Mouse (Mus musculus): ENCODE data around the gene Cd40. TPM values are rescaled to one million over a fixed set of nuclear protein-coding genes. Genes with fewer than 3 reads are reported as not detected.

Cd40 gene
- polyA plus RNA-seq, 1 experiment from 2014 or later, result 22.1 TPM

GRCm38 (mm10) chr2:165081257-165081656 lies 25.8 kb downstream of the Cd40 start:
- WGBS, result 12% methylated on average over 7 of the region's 7 CpGs
- no peak overlapping the region for H3K4me3 ChIP-seq (ENCODE audit: low read depth, low read length)

GRCm38 (mm10) chr2:165086634-165087033 lies 31.2 kb downstream of the Cd40 start:
- WGBS, result 63% methylated on average over 4 of the region's 4 CpGs
- Histone ChIP-seq H3K4me2 (no peak overlapping the region), H3K4me1 (ENCODE audit: insufficient read depth) (no peaks in the 10 kb centered on the region), H3K4me3 (ENCODE audit: low read depth, low read length) (no peak overlapping the region), H3K36me3 (ENCODE audit: insufficient read depth) (no peaks in the 10 kb centered on the region), H3K9me3 (ENCODE audit: low read depth, low read length) (no peaks in the 10 kb centered on the region), H3K9ac (no peak overlapping the region), H3K27ac (ENCODE audit: low read depth) (no peak overlapping the region), H3K27me3 (ENCODE audit: insufficient read depth, low read length) (no peaks in the 10 kb centered on the region; the same call in 1 of the 2 replicates)
- no peak for DNase-seq
- ATAC-seq (ENCODE audit: insufficient read depth), result no peak
- no peak for TF ChIP-seq CTCF (IDR thresholded peaks at IDR 0.05; ENCODE audit: low read depth)

More at GRCm38 (mm10) chr2:165081257-165081656, 25.8 kb downstream of the Cd40 start:
- Histone ChIP-seq H3K4me1 (ENCODE audit: insufficient read depth) (no peaks in the 10 kb centered on the region), H3K4me2 (no peak overlapping the region), H3K36me3 (ENCODE audit: insufficient read depth) (no peaks in the 10 kb centered on the region), H3K9me3 (ENCODE audit: low read depth, low read length) (no peaks in the 10 kb centered on the region), H3K9ac (no peak overlapping the region), H3K27ac (ENCODE audit: low read depth) (no peak overlapping the region), H3K27me3 (ENCODE audit: insufficient read depth, low read length) (peaks cover 43% of the 10 kb centered on the region)
- TF ChIP-seq CTCF (IDR thresholded peaks at IDR 0.05; ENCODE audit: low read depth), result no peak
- no peak for ATAC-seq (ENCODE audit: insufficient read depth)
- DNase-seq, result no peak

- no peaks in the 10 kb centered on the region for H3K36me3 ChIP-seq (ENCODE audit: insufficient read depth)
- H3K9me3 ChIP-seq (ENCODE audit: low read depth, low read length), result no peaks in the 10 kb centered on the region
- no peak overlapping the region for H3K9ac ChIP-seq
- H3K27ac ChIP-seq (ENCODE audit: low read depth), result no peak overlapping the region
- H3K27me3 ChIP-seq (ENCODE audit: insufficient read depth, low read length), result no peaks in the 10 kb centered on the region
- DNase-seq, result no peak
- 37% methylated on average over 14 of the region's 14 CpGs for WGBS
- no peaks in the 10 kb centered on the region for H3K4me1 ChIP-seq (ENCODE audit: insufficient read depth)
- no peak for ATAC-seq (ENCODE audit: insufficient read depth)
- no peak overlapping the region for H3K4me2 ChIP-seq
- H3K4me3 ChIP-seq (ENCODE audit: low read depth, low read length), result no peak overlapping the region
- TF ChIP-seq CTCF (IDR thresholded peaks at IDR 0.05; ENCODE audit: low read depth), result no peak
These were observed 34.0 kb downstream of the Cd40 start for GRCm38 (mm10) chr2:165089470-165089869.

- Histone ChIP-seq H3K9me3 (ENCODE audit: low read depth, low read length) (no peaks in the 10 kb centered on the region), H3K27ac (ENCODE audit: low read depth) (no peak within 1 kb of the TSS), H3K9ac (no peak within 1 kb of the TSS), H3K36me3 (ENCODE audit: insufficient read depth) (no peaks in the 10 kb centered on the region), H3K4me2 (no peak within 1 kb of the TSS), H3K4me3 (ENCODE audit: low read depth, low read length) (no peak within 1 kb of the TSS), H3K4me1 (ENCODE audit: insufficient read depth) (no peaks in the 10 kb centered on the region), H3K27me3 (ENCODE audit: insufficient read depth, low read length) (no peaks in the 10 kb centered on the region; the same call in 1 of the 2 replicates)
- no peak for TF ChIP-seq CTCF (IDR thresholded peaks at IDR 0.05; ENCODE audit: low read depth)
- WGBS, result 78% methylated on average over 2 of the region's 2 CpGs
- DNase-seq, result no peak
- no peak for ATAC-seq (ENCODE audit: insufficient read depth)
These were observed 35.2 kb downstream of the Cd40 start, which contains the start of gene 1700025C18Rik for GRCm38 (mm10) chr2:165090650-165091049. TSS of gene 1700025C18Rik (minus strand) at chr2:165090750.

- peaks cover 7% of the 10 kb centered on the region for H3K27me3 ChIP-seq (ENCODE audit: insufficient read depth, low read length)
- H3K4me1 ChIP-seq (ENCODE audit: insufficient read depth), result no peaks in the 10 kb centered on the region
- DNase-seq, result no peak
- no peak overlapping the region for H3K27ac ChIP-seq (ENCODE audit: low read depth)
- no peaks in the 10 kb centered on the region for H3K9me3 ChIP-seq (ENCODE audit: low read depth, low read length)
- 61% methylated on average over 8 of the region's 8 CpGs for WGBS
- H3K4me3 ChIP-seq (ENCODE audit: low read depth, low read length), result no peak overlapping the region
- no peak for TF ChIP-seq CTCF (IDR thresholded peaks at IDR 0.05; ENCODE audit: low read depth)
- no peak overlapping the region for H3K4me2 ChIP-seq
- no peak for ATAC-seq (ENCODE audit: insufficient read depth)
- H3K36me3 ChIP-seq (ENCODE audit: insufficient read depth), result no peaks in the 10 kb centered on the region
- no peak overlapping the region for H3K9ac ChIP-seq
These were observed 36.1 kb downstream of the Cd40 start for GRCm38 (mm10) chr2:165091433-165091965.

- Histone ChIP-seq H3K27ac (ENCODE audit: low read depth) (no peak overlapping the region), H3K9ac (no peak overlapping the region), H3K4me1 (ENCODE audit: insufficient read depth) (no peaks in the 10 kb centered on the region), H3K27me3 (ENCODE audit: insufficient read depth, low read length) (peaks cover 15% of the 10 kb centered on the region), H3K4me3 (ENCODE audit: low read depth, low read length) (no peak overlapping the region), H3K9me3 (ENCODE audit: low read depth, low read length) (no peaks in the 10 kb centered on the region), H3K36me3 (ENCODE audit: insufficient read depth) (no peaks in the 10 kb centered on the region), H3K4me2 (no peak overlapping the region)
- TF ChIP-seq CTCF (IDR thresholded peaks at IDR 0.05; ENCODE audit: low read depth), result no peak
- DNase-seq, result no peak
- ATAC-seq (ENCODE audit: insufficient read depth), result no peak
- WGBS, result 74% methylated on average over 7 of the region's 7 CpGs
These were observed 37.0 kb downstream of the Cd40 start for GRCm38 (mm10) chr2:165092393-165092792.

GRCm38 (mm10) chr2:165096367-165096766 lies 40.9 kb downstream of the Cd40 start:
- no peaks in the 10 kb centered on the region for H3K36me3 ChIP-seq (ENCODE audit: insufficient read depth)
- no peak overlapping the region for H3K4me3 ChIP-seq (ENCODE audit: low read depth, low read length)
- H3K27ac ChIP-seq (ENCODE audit: low read depth), result no peak overlapping the region
- 18% methylated on average over 10 of the region's 10 CpGs for WGBS
- no peak overlapping the region for H3K4me2 ChIP-seq
- DNase-seq (no peak), ATAC-seq (ENCODE audit: insufficient read depth) (no peak)
- H3K27me3 ChIP-seq (ENCODE audit: insufficient read depth, low read length), result peaks cover 25% of the 10 kb centered on the region
- no peak for TF ChIP-seq CTCF (IDR thresholded peaks at IDR 0.05; ENCODE audit: low read depth)
- H3K9ac ChIP-seq, result no peak overlapping the region
- H3K9me3 ChIP-seq (ENCODE audit: low read depth, low read length), result no peaks in the 10 kb centered on the region
- H3K4me1 ChIP-seq (ENCODE audit: insufficient read depth), result no peaks in the 10 kb centered on the region

All from lung, embryonic 14.5 days (tissue).